Mouse (Mus musculus) A20 (cell line): ENCODE results near the gene Atp5k.

Source experiments
- DNase-seq: peaks from one replicate; pipeline ENCODE4 v3.0.0-alpha.2; 2011; ENCODE audit warnings: low read depth, low spot score

Atp5k gene

GRCm38 (mm10) chr5:108427186-108427585, 7.1 kb downstream of the Atp5k start:
- peak; percentile 57 for DNase-seq

- no peak for DNase-seq
Measured at GRCm38 (mm10) chr5:108423427-108423826, 10.8 kb downstream of the Atp5k start.

- no peak for DNase-seq
Measured at GRCm38 (mm10) chr5:108422741-108423140, 11.5 kb downstream of the Atp5k start.

GRCm38 (mm10) chr5:108414711-108415110, 19.5 kb downstream of the Atp5k start:
- no peak for DNase-seq

GRCm38 (mm10) chr5:108406977-108407376, 27.3 kb downstream of the Atp5k start:
- DNase-seq: no peak

GRCm38 (mm10) chr5:108405460-108405859, 28.8 kb downstream of the Atp5k start:
- peak; percentile 12 for DNase-seq

GRCm38 (mm10) chr5:108403453-108403852, 30.8 kb downstream of the Atp5k start:
- DNase-seq: no peak

- DNase-seq: no peak
Measured at GRCm38 (mm10) chr5:108389744-108390143, 44.5 kb downstream of the Atp5k start.

- no peak for DNase-seq
Measured at GRCm38 (mm10) chr5:108388201-108388600, 46.0 kb downstream of the Atp5k start, which contains the start of gene Pde6b. TSS of gene Pde6b (plus strand) at chr5:108388391.

GRCm38 (mm10) chr5:108386449-108386848, 47.8 kb downstream of the Atp5k start:
- DNase-seq: no peak

- no peak for DNase-seq
Measured at GRCm38 (mm10) chr5:108385632-108386031, 48.6 kb downstream of the Atp5k start.
